In the genomic region with DNA sequence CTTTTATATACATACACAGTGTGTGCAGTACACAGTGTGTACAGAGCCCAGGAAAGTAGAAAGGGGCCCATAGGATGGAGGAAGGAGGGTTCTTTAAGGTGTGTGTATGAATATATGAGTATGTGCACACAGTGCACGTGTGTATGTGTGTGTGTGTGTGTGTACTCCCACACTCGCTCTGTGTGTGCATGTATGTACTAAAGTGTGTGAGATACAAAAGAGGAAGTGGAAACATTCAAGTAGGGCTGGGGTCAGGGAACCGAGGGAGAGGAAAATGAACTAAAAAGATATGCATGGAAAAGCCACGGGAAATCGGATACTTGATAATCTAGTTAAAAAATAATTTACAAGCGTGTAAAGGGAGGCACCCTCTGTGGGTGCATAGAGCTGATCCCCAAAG, we compare ENCODE assay signal across 22 mouse cellular contexts. TPM values are rescaled to one million over a fixed set of nuclear protein-coding genes. Genes with fewer than 3 reads are reported as not detected.
A peak's percentile ranks its signal among the peaks of the same experiment; 100 is the strongest.
DNase-seq lines count a peak whose midpoint lies in the region; ATAC-seq and TF ChIP-seq lines count a peak whose summit lies in the region.
"Had no signal": no experiment of that assay in that cellular context is flagged by ENCODE, and none has a peak within 500 bp of the region (broad histone marks: within the 10 kb centered on the region; RNA-seq: fewer than 3 reads in every experiment).

No protein-coding gene starts in this region.

- peaks cover 0 to 4% of the 10 kb centered on the region in 2 experiments; a peak in 2 of 4 replicates for H3K36me3 ChIP-seq in MEL (ENCODE audit: control insufficient read depth in 1 of 2, insufficient read depth in 2 of 2, low read length in 2 of 2)

- no peak for TF ChIP-seq CTCF in MEL (IDR thresholded peaks at IDR 0.05 in 2 of 3, conservative IDR thresholded peaks at IDR 0.05 in 1 of 3; ENCODE audit: control insufficient read depth in 1 of 3, insufficient read depth in 1 of 3, low read depth in 2 of 3, low read length in 3 of 3, poor library complexity in 1 of 3, severe bottlenecking in 1 of 3)

- peak; percentile 46 for DNase-seq in MEL (ENCODE audit: low read depth, low spot score)
- no peak for DNase-seq in right cerebral cortex, postnatal 10 days (ENCODE audit: low spot score in 2 of 2)
- DNase-seq in spleen, postnatal 10 days (ENCODE audit: low spot score in 2 of 2), result no peak
- no peak for DNase-seq in embryo, embryonic 9.5 days (ENCODE audit: extremely low spot score)
- DNase-seq: adrenal gland, adult 2 months; adrenal gland, postnatal 14 days; cerebellum, adult 11 months; cerebellum, adult 2 months; cerebellum, adult 9-11 months; cerebellum, postnatal 25 days; embryo, embryonic 11 days; forebrain, postnatal 0 days; gastrocnemius, postnatal 25 days; heart, adult 11 months; heart, postnatal 36 days had no signal

- ATAC-seq in common myeloid progenitor, adult 5-6 weeks (replicated peaks; ENCODE audit: low read depth, poor library complexity, severe bottlenecking), result peak; percentile 64
- peak; percentile 56; the same call in 1 of the 2 replicates for ATAC-seq in megakaryocyte, adult 5-6 weeks (ENCODE audit: poor library complexity, severe bottlenecking)
- ATAC-seq: forebrain, embryonic 14.5 days; forebrain, postnatal 0 days; hindbrain, postnatal 0 days; inflammation-experienced regulatory T-cells, adult 6 months; intestine, embryonic 16.5 days had no signal

- TF ChIP-seq RAD21 in MEL (IDR thresholded peaks at IDR 0.05; ENCODE audit: low read depth, low read length), result no peak

- H3K4me3 ChIP-seq in MEL (ENCODE audit: control insufficient read depth in 1 of 2, insufficient read depth in 1 of 2, low read depth in 2 of 2, low read length in 2 of 2), result no peak overlapping the region

- TF ChIP-seq EP300 in MEL (IDR thresholded peaks at IDR 0.05; ENCODE audit: low read depth in 1 of 2, low read length in 2 of 2), result no peak

- TF ChIP-seq POLR2A in MEL (IDR thresholded peaks at IDR 0.05; ENCODE audit: control insufficient read depth in 1 of 2, insufficient read depth in 1 of 2, low read depth in 1 of 2, low read length in 2 of 2, poor library complexity in 1 of 2), result no peak

- H3K27ac ChIP-seq in MEL (ENCODE audit: control insufficient read depth, low read depth, low read length), result no peak overlapping the region
- H3K27ac ChIP-seq: hindbrain, embryonic 14.5 days; hindbrain, postnatal 0 days had no signal

- H3K79me2 ChIP-seq in MEL (ENCODE audit: control insufficient read depth, insufficient read depth, low read length, poor library complexity), result no peaks in the 10 kb centered on the region

- H3K27me3 ChIP-seq in MEL (ENCODE audit: control insufficient read depth in 1 of 2, insufficient read depth in 2 of 2, low read length in 2 of 2), result no peaks in the 10 kb centered on the region

- H3K9me3 ChIP-seq in MEL (replicated peaks; ENCODE audit: insufficient read depth, low read length), result no peaks in the 10 kb centered on the region

- no peak overlapping the region for H3K9ac ChIP-seq in MEL (ENCODE audit: control insufficient read depth, low read depth, low read length, poor library complexity, severe bottlenecking)
- H3K9ac ChIP-seq: forebrain, postnatal 0 days; hindbrain, embryonic 14.5 days had no signal

- H3K4me1 ChIP-seq in MEL (ENCODE audit: control insufficient read depth in 1 of 2, insufficient read depth in 2 of 2, low read length in 2 of 2), result peaks cover 0 to 12% of the 10 kb centered on the region in 2 experiments; a peak in 1 of 4 replicates

TF ChIP-seq in MEL, 35 proteins besides CTCF, POLR2A, EP300 and RAD21:
- TF ChIP-seq BHLHE40 (IDR thresholded peaks at IDR 0.05; ENCODE audit: borderline replicate concordance, low read depth, low read length) (no peak), NRF1 (IDR thresholded peaks at IDR 0.05; ENCODE audit: insufficient read depth, low read depth, low read length, poor library complexity, severe bottlenecking) (no peak), MAFK (IDR thresholded peaks at IDR 0.05; ENCODE audit: borderline replicate concordance, low read depth, low read length) (no peak), ELF1 (IDR thresholded peaks at IDR 0.05; ENCODE audit: low read depth, low read length) (no peak)

RNA-seq across cellular contexts. Expression of a gene that starts 47.3 kb away (rescaled TPM):
- total RNA-seq in MEL (2012; rRNA removed), result 0.26 and 0.42 TPM in 2 replicates
- polyA plus RNA-seq in MEL (2012; ENCODE audit: insufficient read depth in 1 of 2, insufficient read length in 2 of 2, low read depth in 1 of 2, low replicate concordance in 2 of 2, missing spikeins in 1 of 2), result under 1 TPM in 1 of 2 experiments, not detected in 1; 0.56 TPM
- not detected in 2 replicates for total RNA-seq in common myeloid progenitor, adult 5-6 weeks (2017)
- not detected in 2 replicates for total RNA-seq in megakaryocyte, adult 5-6 weeks (2015)
- not detected in 2 replicates for total RNA-seq in megakaryocyte, adult 5-6 weeks (2017)
